Mouse (Mus musculus) ES-Bruce4 (cell line): ENCODE results near the gene Cradd. TPM values are rescaled to one million over a fixed set of nuclear protein-coding genes. Genes with fewer than 3 reads are reported as not detected.

Source experiments
- H3K27ac ChIP-seq: 2 replicates; pipeline ENCODE4 v1.5.1; 2012; ENCODE audit warnings: low read length, inconsistent platforms; ENCODE audit not compliant: insufficient read depth
- H3K27me3 ChIP-seq: 2 replicates; pipeline ENCODE4 v1.6.1; 2012; ENCODE audit warnings: mild to moderate bottlenecking, low read length, inconsistent platforms; ENCODE audit not compliant: control insufficient read depth, poor library complexity, insufficient read depth, severe bottlenecking
- H3K36me3 ChIP-seq: 2 replicates; pipeline ENCODE4 v1.6.1; 2012; ENCODE audit warnings: inconsistent platforms, mild to moderate bottlenecking, low read length, moderate library complexity; ENCODE audit not compliant: control insufficient read depth, poor library complexity, insufficient read depth, severe bottlenecking
- H3K4me1 ChIP-seq: one replicate; pipeline ENCODE4 v1.8.1; 2011; ENCODE audit warnings: low read length; ENCODE audit not compliant: control insufficient read depth, insufficient read depth
- H3K4me3 ChIP-seq: 2 replicates; pipeline ENCODE4 v1.5.1; 2011; ENCODE audit warnings: low read depth, mild to moderate bottlenecking, low read length
- H3K9ac ChIP-seq: 2 replicates; pipeline ENCODE4 v1.6.1; 2012; ENCODE audit warnings: low read depth, mild to moderate bottlenecking, inconsistent platforms; ENCODE audit not compliant: poor library complexity, severe bottlenecking
- H3K9me3 ChIP-seq: replicated peaks from 2 replicates; pipeline ENCODE4 v1.6.1; 2012; ENCODE audit warnings: mild to moderate bottlenecking, low read length, inconsistent platforms; ENCODE audit not compliant: control insufficient read depth, poor library complexity, insufficient read depth, severe bottlenecking
- CTCF ChIP-seq: IDR thresholded peaks from one replicate; pipeline ENCODE4 v1.8.1; 2011; ENCODE audit warnings: low read depth, low read length
- EP300 ChIP-seq: IDR thresholded peaks from 2 replicates; pipeline ENCODE4 v1.6.1; 2011; ENCODE audit warnings: low read depth, low read length; ENCODE audit not compliant: insufficient read depth
- POLR2A ChIP-seq: IDR thresholded peaks from one replicate; pipeline ENCODE4 v1.8.1; 2011; ENCODE audit warnings: low read length; ENCODE audit not compliant: insufficient read depth
- polyA plus RNA-seq: library from polyadenylated mRNA; stranded (reverse); fragments of >200 nt; gene quantifications from 2 replicates; pipeline ENCODE4 v1.2.4, GENCODE M21; 2011; ENCODE audit warnings: low read depth; ENCODE audit not compliant: missing spikeins, insufficient read depth, insufficient read length

Cradd gene
- polyA plus RNA-seq, 1 experiment: 18.4 TPM

GRCm38 (mm10) chr10:95367241-95367640 is 43.3 kb upstream of the Cradd start:
- Histone ChIP-seq H3K27me3 (no peaks in the 10 kb centered on the region), H3K4me3 (no peak overlapping the region), H3K27ac (no peak overlapping the region), H3K4me1 (no peaks in the 10 kb centered on the region), H3K9me3 (peaks cover 8% of the 10 kb centered on the region; the same call in 1 of the 2 replicates), H3K9ac (no peak overlapping the region), H3K36me3 (no peaks in the 10 kb centered on the region)
- TF ChIP-seq CTCF (no peak), POLR2A (no peak), EP300 (no peak)

- no peaks in the 10 kb centered on the region for H3K27me3 ChIP-seq
- peaks cover 1% of the 10 kb centered on the region for H3K4me1 ChIP-seq
- no peak overlapping the region for H3K27ac ChIP-seq
These were observed 38.4 kb upstream of the Cradd start for GRCm38 (mm10) chr10:95362326-95362725.

GRCm38 (mm10) chr10:95361260-95361841 is 37.4 kb upstream of the Cradd start:
- Histone ChIP-seq H3K36me3 (no peaks in the 10 kb centered on the region), H3K27ac (no peak overlapping the region), H3K27me3 (no peaks in the 10 kb centered on the region), H3K4me3 (no peak overlapping the region), H3K9ac (no peak overlapping the region), H3K4me1 (peaks cover 6% of the 10 kb centered on the region), H3K9me3 (peaks cover 8% of the 10 kb centered on the region; the same call in 1 of the 2 replicates)
- no peak for TF ChIP-seq EP300
- no peak for TF ChIP-seq CTCF
- no peak for TF ChIP-seq POLR2A

More at GRCm38 (mm10) chr10:95362326-95362725, 38.4 kb upstream of the Cradd start:
- Histone ChIP-seq H3K4me3 (no peak overlapping the region), H3K9me3 (peaks cover 8% of the 10 kb centered on the region; the same call in 1 of the 2 replicates), H3K36me3 (no peaks in the 10 kb centered on the region), H3K9ac (no peak overlapping the region)
- TF ChIP-seq POLR2A (no peak), CTCF (no peak), EP300 (no peak)

- Histone ChIP-seq H3K27ac (no peak overlapping the region), H3K27me3 (no peaks in the 10 kb centered on the region)
- TF ChIP-seq POLR2A (no peak), CTCF (no peak), EP300 (no peak)
These were observed 36.1 kb upstream of the Cradd start for GRCm38 (mm10) chr10:95360048-95360447.

GRCm38 (mm10) chr10:95357721-95358120 is 33.8 kb upstream of the Cradd start:
- no peak for TF ChIP-seq CTCF
- TF ChIP-seq EP300: no peak
- TF ChIP-seq POLR2A: no peak
- H3K36me3 ChIP-seq: no peaks in the 10 kb centered on the region
- peak overlapping the region; percentile 80; the same call in 1 of the 2 replicates for H3K4me3 ChIP-seq
- H3K27me3 ChIP-seq: no peaks in the 10 kb centered on the region
- no peaks in the 10 kb centered on the region for H3K9me3 ChIP-seq
- H3K4me1 ChIP-seq: peaks cover 10% of the 10 kb centered on the region
- H3K27ac ChIP-seq: peak overlapping the region; percentile 25; the same call in 1 of the 2 replicates
- H3K9ac ChIP-seq: peak overlapping the region; percentile 40

More at GRCm38 (mm10) chr10:95360048-95360447, 36.1 kb upstream of the Cradd start:
- peaks cover 8% of the 10 kb centered on the region; the same call in 1 of the 2 replicates for H3K9me3 ChIP-seq
- no peaks in the 10 kb centered on the region for H3K36me3 ChIP-seq
- H3K4me3 ChIP-seq: no peak overlapping the region
- no peak overlapping the region for H3K9ac ChIP-seq
- peaks cover 10% of the 10 kb centered on the region for H3K4me1 ChIP-seq

GRCm38 (mm10) chr10:95356711-95357110 is 32.8 kb upstream of the Cradd start:
- no peak overlapping the region for H3K9ac ChIP-seq
- no peaks in the 10 kb centered on the region for H3K27me3 ChIP-seq
- H3K36me3 ChIP-seq: no peaks in the 10 kb centered on the region
- TF ChIP-seq POLR2A: no peak
- no peak for TF ChIP-seq EP300
- no peak for TF ChIP-seq CTCF
- no peak overlapping the region for H3K4me3 ChIP-seq
- peaks cover 10% of the 10 kb centered on the region for H3K4me1 ChIP-seq
- no peaks in the 10 kb centered on the region for H3K9me3 ChIP-seq
- H3K27ac ChIP-seq: peak overlapping the region; percentile 56; the same call in 1 of the 2 replicates
